Mouse (Mus musculus) heart, adult 2 months (tissue): ENCODE measurements around the gene Gm16181. TPM values are rescaled to one million over a fixed set of nuclear protein-coding genes. Genes with fewer than 3 reads are reported as not detected.
A peak's percentile ranks its signal among the peaks of the same experiment; 100 is the strongest.

Experiments used
- DNase-seq, 2 experiments: peaks; one replicate each; pipeline ENCODE4 v3.0.0; 2021
- H3K27ac ChIP-seq: fragments of 200-600 bp; 2 replicates; pipeline ENCODE4 v1.8.1; 2022
- H3K27me3 ChIP-seq: fragments of 200-500 bp; 2 replicates; pipeline ENCODE4 v1.6.1; 2012; ENCODE audit warnings: mild to moderate bottlenecking, low read length, inconsistent platforms, mixed read lengths; ENCODE audit not compliant: control insufficient read depth, insufficient read depth
- H3K36me3 ChIP-seq: fragments of 200-500 bp; 2 replicates; pipeline ENCODE4 v1.6.1; 2012; ENCODE audit warnings: low read length, inconsistent platforms; ENCODE audit not compliant: control insufficient read depth, insufficient read depth
- H3K4me1 ChIP-seq: fragments of 200-500 bp; 2 replicates; pipeline ENCODE4 v1.6.1; 2011; ENCODE audit warnings: low read length; ENCODE audit not compliant: control insufficient read depth, insufficient read depth
- H3K4me3 ChIP-seq: fragments of 200-600 bp; 2 replicates; pipeline ENCODE4 v1.8.1; 2022
- H3K79me2 ChIP-seq: fragments of 200-500 bp; replicated peaks from 2 replicates; pipeline ENCODE4 v1.6.1; 2012; ENCODE audit warnings: mild to moderate bottlenecking, inconsistent platforms, low read length, moderate library complexity, mixed read lengths; ENCODE audit not compliant: control insufficient read depth, insufficient read depth
- H3K9ac ChIP-seq: fragments of 200-500 bp; 2 replicates; pipeline ENCODE4 v1.6.1; 2012; ENCODE audit warnings: low read depth, mild to moderate bottlenecking, control low read depth, inconsistent platforms, low read length, mixed read lengths
- CTCF ChIP-seq: fragments of 200-600 bp; IDR thresholded peaks from 2 replicates; pipeline ENCODE4 v1.8.1; 2022; ENCODE audit warnings: antibody characterized with exemption, mild to moderate bottlenecking, moderate library complexity
- EP300 ChIP-seq: fragments of 200-500 bp; IDR thresholded peaks from 2 replicates; pipeline ENCODE4 v1.6.1; 2011; ENCODE audit warnings: low read depth, low read length, control low read depth; ENCODE audit not compliant: insufficient read depth
- POLR2A ChIP-seq: fragments of 200-500 bp; IDR thresholded peaks from 2 replicates; pipeline ENCODE4 v1.6.1; 2011; ENCODE audit warnings: mild to moderate bottlenecking, low read depth, low read length, control low read depth; ENCODE audit not compliant: insufficient read depth
- WGBS: fragments of 180-500 bp; shearing (Covaris S2); methylation state at CpG from one replicate; pipeline ENCODE4 v1.1.7; 2018; 5-methylcytosine and 5-hydroxymethylcytosine counted together
- intact Hi-C: fragments of 180-260 bp; cut with DNase I; formaldehyde crosslinking; loops from one replicate; pipeline ENCODE4 v1.15.1; 2025
- polyA plus RNA-seq: library from polyadenylated mRNA; depleted of rRNA; stranded (reverse); fragments of >200 nt; gene quantifications from 2 replicates; pipeline ENCODE4 v1.2.3, GENCODE M21; 2012
- total RNA-seq, 2 experiments: library from RNA; stranded (reverse); gene quantifications; 2 replicates each; pipeline ENCODE4 v1.2.3; 2021

Gm16181 gene
- total and polyA plus RNA-seq, 3 experiments, result 2.1 TPM; not detected in 2

- intact Hi-C loops, result no loop called here
- Histone ChIP-seq H3K9ac (no peak overlapping the region), H3K4me3 (no peak overlapping the region), H3K27ac (no peak overlapping the region), H3K79me2 (no peaks in the 10 kb centered on the region), H3K27me3 (no peaks in the 10 kb centered on the region), H3K4me1 (peaks cover 5% of the 10 kb centered on the region; the same call in 1 of the 2 replicates), H3K36me3 (peaks cover 6% of the 10 kb centered on the region; the same call in 1 of the 2 replicates)
- no peak for TF ChIP-seq POLR2A
- no peak for TF ChIP-seq EP300
- no peak for TF ChIP-seq CTCF
- 91% methylated on average over 3 of the region's 3 CpGs for WGBS
- no peak for DNase-seq
Observed at GRCm38 (mm10) chr17:35250348-35251120, 29.9 kb downstream of the Gm16181 start.

DNA sequence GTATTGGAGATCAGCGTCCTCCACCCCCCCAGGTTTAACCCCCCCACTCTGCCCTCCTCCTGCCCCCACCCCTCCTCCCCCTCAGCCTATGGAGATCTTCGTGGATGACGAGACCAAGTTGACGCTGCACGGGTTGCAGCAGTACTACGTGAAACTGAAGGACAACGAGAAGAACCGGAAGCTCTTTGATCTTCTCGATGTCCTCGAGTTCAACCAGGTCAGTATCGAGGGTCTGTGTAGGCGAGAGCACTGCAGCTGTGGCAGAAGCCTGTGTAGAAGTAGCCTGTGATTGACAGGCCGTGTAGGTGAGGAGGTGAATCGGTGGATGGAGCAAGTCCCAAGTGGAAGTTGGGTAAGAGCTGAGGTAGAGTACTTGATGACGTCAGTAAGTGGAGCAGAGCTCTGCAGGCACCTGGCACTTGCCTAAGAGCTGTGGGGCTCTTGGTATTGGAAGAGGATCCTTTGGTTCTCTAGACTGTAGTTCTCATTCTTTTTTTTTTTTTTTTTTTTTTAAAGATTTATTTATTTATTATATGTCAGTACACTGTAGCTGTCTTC, 30.6 kb downstream of the Gm16181 start:
- TF ChIP-seq CTCF, result no peak
- TF ChIP-seq EP300, result 0 out of 2 replicates have a peak, but pooled peaks have one; percentile 9
- Histone ChIP-seq H3K27me3 (no peaks in the 10 kb centered on the region), H3K9ac (no peak overlapping the region), H3K79me2 (no peaks in the 10 kb centered on the region), H3K36me3 (peaks cover 5% of the 10 kb centered on the region; the same call in 1 of the 2 replicates), H3K4me3 (no peak overlapping the region), H3K27ac (no peak overlapping the region), H3K4me1 (peaks cover 2% of the 10 kb centered on the region; the same call in 1 of the 2 replicates)
- no peak for DNase-seq
- WGBS, result 66% methylated on average over 15 of the region's 15 CpGs
- intact Hi-C loops, result no loop called here

DNA sequence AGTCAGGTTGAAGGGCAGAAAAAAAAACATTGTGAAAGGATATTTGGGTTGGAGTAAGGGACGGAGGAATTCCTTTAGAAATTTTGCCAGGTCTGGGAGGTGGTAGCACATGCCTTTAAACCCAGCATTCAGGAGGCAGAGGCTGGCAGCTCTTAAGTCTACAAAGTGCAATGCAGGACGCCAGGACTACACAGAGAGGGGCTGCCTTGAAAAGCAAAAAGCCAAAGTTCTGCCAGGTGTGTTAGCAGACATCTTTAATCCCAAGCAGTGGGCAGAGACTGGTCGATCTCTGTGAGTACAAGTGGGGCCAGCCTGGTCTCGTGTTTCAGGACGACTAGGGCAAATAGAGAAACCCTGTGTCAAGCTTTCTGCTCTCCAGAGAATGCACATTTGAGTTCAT, 31.3 kb downstream of the Gm16181 start:
- no peak overlapping the region for H3K27ac ChIP-seq
- no peak overlapping the region for H3K9ac ChIP-seq
- H3K36me3 ChIP-seq, result peaks cover 5% of the 10 kb centered on the region; the same call in 1 of the 2 replicates
- no peak for DNase-seq
- TF ChIP-seq EP300, result no peak
- no peak for TF ChIP-seq CTCF
- TF ChIP-seq POLR2A, result no peak
- intact Hi-C loops, result no loop called here
- 76% methylated on average over 5 of the region's 5 CpGs for WGBS
- H3K27me3 ChIP-seq, result no peaks in the 10 kb centered on the region
- no peaks in the 10 kb centered on the region for H3K4me1 ChIP-seq
- H3K79me2 ChIP-seq, result no peaks in the 10 kb centered on the region
- H3K4me3 ChIP-seq, result no peak overlapping the region

GRCm38 (mm10) chr17:35252619-35253292, 32.1 kb downstream of the Gm16181 start:
- peaks cover under 1% of the 10 kb centered on the region; the same call in 1 of the 2 replicates for H3K36me3 ChIP-seq
- no peak for TF ChIP-seq EP300
- no peak for TF ChIP-seq POLR2A
- TF ChIP-seq CTCF, result no peak
- H3K79me2 ChIP-seq, result no peaks in the 10 kb centered on the region
- H3K27me3 ChIP-seq, result no peaks in the 10 kb centered on the region
- no peak for DNase-seq
- H3K27ac ChIP-seq, result no peak overlapping the region
- no peak overlapping the region for H3K9ac ChIP-seq
- intact Hi-C loops, result no loop called here
- no peak overlapping the region for H3K4me3 ChIP-seq
- 64% methylated on average over 18 of the region's 18 CpGs for WGBS
- H3K4me1 ChIP-seq, result no peaks in the 10 kb centered on the region

DNA sequence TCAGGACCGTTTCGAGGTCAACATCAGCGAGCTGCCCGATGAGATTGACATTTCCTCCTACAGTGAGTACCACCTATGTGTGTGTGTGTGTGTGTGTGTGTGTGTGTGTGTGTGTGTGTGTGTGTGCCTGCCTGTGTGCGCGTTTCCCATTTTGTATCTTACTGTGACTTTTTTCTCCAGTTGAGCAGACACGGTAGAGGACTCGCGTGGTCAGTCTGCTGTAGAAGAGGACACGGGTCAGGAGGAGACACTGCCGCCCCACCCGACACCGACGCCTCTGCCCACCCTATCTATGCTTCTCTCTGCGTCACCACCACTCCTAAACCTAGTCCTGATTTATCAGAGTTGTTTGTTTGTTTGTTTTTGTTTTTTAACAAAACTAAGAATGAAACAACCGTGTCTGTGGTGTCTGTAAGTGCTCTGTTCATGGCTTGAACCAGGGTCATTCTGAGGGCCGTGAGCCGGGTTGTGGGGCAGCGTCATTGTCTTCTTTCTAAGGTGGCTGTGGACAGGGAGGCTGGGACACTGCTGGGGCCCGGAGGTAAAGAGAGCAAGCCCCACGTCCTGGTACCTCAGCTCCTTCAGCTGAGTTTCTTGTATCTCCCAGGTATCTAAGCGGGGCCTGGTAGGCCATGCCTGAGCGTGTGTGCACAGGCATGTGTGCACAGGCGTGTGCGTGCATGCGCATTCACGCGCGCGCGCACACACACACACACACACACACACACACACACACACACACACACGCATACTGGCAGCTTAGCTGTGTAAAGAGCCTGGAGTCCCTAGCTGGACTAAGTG, 32.9 kb downstream of the Gm16181 start:
- TF ChIP-seq EP300, result no peak
- no peak for TF ChIP-seq POLR2A
- TF ChIP-seq CTCF, result no peak
- Histone ChIP-seq H3K27ac (no peak overlapping the region), H3K9ac (no peak overlapping the region), H3K36me3 (no peaks in the 10 kb centered on the region), H3K4me1 (no peaks in the 10 kb centered on the region), H3K27me3 (no peaks in the 10 kb centered on the region), H3K4me3 (no peak overlapping the region), H3K79me2 (no peaks in the 10 kb centered on the region)
- 81% methylated on average over 32 of the region's 32 CpGs for WGBS
- DNase-seq, result no peak
- intact Hi-C loops, result no loop called here
